17 mouse cellular contexts compared by ENCODE assay signal in the genomic region with DNA sequence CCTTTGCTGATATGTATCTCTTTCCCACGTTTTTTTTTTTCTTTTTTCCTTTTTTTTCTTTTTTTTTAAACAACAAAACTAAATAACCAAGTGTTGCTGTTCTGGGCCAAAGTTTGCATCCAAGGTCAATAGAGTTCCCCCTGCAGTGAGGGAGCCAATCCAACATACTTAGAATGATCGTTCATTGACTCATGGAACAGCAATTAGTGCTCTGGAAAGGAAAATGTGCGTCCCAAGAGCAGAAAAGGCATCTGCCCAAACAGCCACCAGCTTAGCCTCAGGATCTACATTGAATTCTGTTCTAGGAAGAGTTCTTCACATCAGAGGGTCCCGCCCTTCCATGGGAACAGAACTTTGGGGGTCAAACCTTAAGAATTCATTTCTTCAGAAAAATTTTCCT.
"Had no signal": no experiment of that assay in that cellular context is flagged by ENCODE, and none has a peak within 500 bp of the region (broad histone marks: within the 10 kb centered on the region; RNA-seq: fewer than 3 reads in every experiment).

No protein-coding gene starts in this region.

- H3K36me3 ChIP-seq: lung, embryonic 15.5 days; midbrain, embryonic 13.5 days; midbrain, embryonic 15.5 days; neural tube, embryonic 12.5 days; stomach, embryonic 15.5 days had no signal

- H3K27me3 ChIP-seq: lung, embryonic 15.5 days; megakaryocyte, embryonic 14.5 days; midbrain, embryonic 13.5 days; midbrain, embryonic 15.5 days; neural tube, embryonic 12.5 days; stomach, embryonic 15.5 days had no signal

- H3K4me1 ChIP-seq: lung, embryonic 15.5 days; megakaryocyte, embryonic 14.5 days; midbrain, embryonic 13.5 days; midbrain, embryonic 15.5 days; neural tube, embryonic 12.5 days; stomach, embryonic 15.5 days had no signal

- DNase-seq: lung, adult 2 months; lung, postnatal 14 days; lung, postnatal 36 days; right cerebral cortex, postnatal 14 days; thymus, adult 2 months; thymus, postnatal 25 days; thymus, postnatal 4 days had no signal

- H3K9ac ChIP-seq: lung, embryonic 15.5 days; midbrain, embryonic 13.5 days; midbrain, embryonic 15.5 days; neural tube, embryonic 12.5 days; stomach, embryonic 15.5 days had no signal

- H3K9me3 ChIP-seq: lung, embryonic 15.5 days; megakaryocyte, embryonic 14.5 days; midbrain, embryonic 13.5 days; midbrain, embryonic 15.5 days; neural tube, embryonic 12.5 days; stomach, embryonic 15.5 days had no signal

- H3K27ac ChIP-seq: lung, embryonic 15.5 days; macrophage; midbrain, embryonic 13.5 days; midbrain, embryonic 15.5 days; neural tube, embryonic 12.5 days; stomach, embryonic 15.5 days; stomach, postnatal 0 days had no signal

- ATAC-seq: lung, postnatal 0 days; midbrain, embryonic 13.5 days; midbrain, embryonic 15.5 days had no signal

- H3K4me3 ChIP-seq: lung, embryonic 15.5 days; megakaryocyte, embryonic 14.5 days; midbrain, embryonic 13.5 days; midbrain, embryonic 15.5 days; neural tube, embryonic 12.5 days; stomach, embryonic 15.5 days had no signal

- H3K4me2 ChIP-seq: lung, embryonic 15.5 days; midbrain, embryonic 11.5 days; midbrain, embryonic 13.5 days; midbrain, embryonic 15.5 days; neural tube, embryonic 12.5 days; stomach, embryonic 15.5 days had no signal
